Mouse (Mus musculus) hindbrain, postnatal 0 days (tissue): ENCODE results near the gene Nek5. TPM values are rescaled to one million over a fixed set of nuclear protein-coding genes. Genes with fewer than 3 reads are reported as not detected.

Experiments used
- ATAC-seq: fragments of 200-750 bp; cut with Nextera tagmentation; 2 replicates; pipeline ENCODE4 v1.8.0; 2017; ENCODE audit warnings: mild to moderate bottlenecking, moderate TSS enrichment, moderate library complexity
- DNase-seq: peaks from one replicate; pipeline ENCODE4 v3.0.0-alpha.2; 2015; ENCODE audit warnings: low spot score
- H3K27ac ChIP-seq: fragments of 300-500 bp; sonication (generic); 2 replicates; pipeline ENCODE4 v1.5.1; 2014; ENCODE audit warnings: mild to moderate bottlenecking
- H3K27me3 ChIP-seq: fragments of 300-500 bp; sonication (generic); 2 replicates; pipeline ENCODE4 v1.6.1; 2014; ENCODE audit warnings: low read length, mixed read lengths; ENCODE audit not compliant: insufficient read depth
- H3K36me3 ChIP-seq: fragments of 300-500 bp; sonication (generic); 2 replicates; pipeline ENCODE4 v1.6.1; 2014; ENCODE audit warnings: low read length, mixed read lengths; ENCODE audit not compliant: insufficient read depth
- H3K4me1 ChIP-seq: fragments of 300-500 bp; sonication (generic); 2 replicates; pipeline ENCODE4 v1.6.1; 2014; ENCODE audit warnings: antibody characterized with exemption, low read length, mixed read lengths; ENCODE audit not compliant: insufficient read depth
- H3K4me2 ChIP-seq: fragments of 300-500 bp; sonication (generic); 2 replicates; pipeline ENCODE4 v1.6.1; 2014; ENCODE audit warnings: low read depth, mild to moderate bottlenecking, low read length, moderate library complexity, mixed read lengths
- H3K4me3 ChIP-seq: fragments of 300-500 bp; sonication (generic); 2 replicates; pipeline ENCODE4 v1.5.1; 2014; ENCODE audit warnings: low read length
- H3K9ac ChIP-seq: fragments of 300-500 bp; sonication (generic); replicated peaks from 2 replicates; pipeline ENCODE4 v1.6.1; 2014; ENCODE audit warnings: mild to moderate bottlenecking, low read length, moderate library complexity, mixed read lengths
- H3K9me3 ChIP-seq: fragments of 300-500 bp; sonication (generic); 2 replicates; pipeline ENCODE4 v1.6.1; 2016; ENCODE audit warnings: low read length, mixed read lengths
- CTCF ChIP-seq: IDR thresholded peaks from 2 replicates; pipeline ENCODE4 v1.5.1; 2016; ENCODE audit warnings: antibody characterized with exemption, control low read depth, low read depth
- WGBS: fragments of 180-500 bp; shearing (Covaris S2); extraction: QIAGEN DNeasy Blood & Tissue Kit; methylation state at CpG from one replicate; pipeline ENCODE4 v1.1.7; 2014; 5-methylcytosine and 5-hydroxymethylcytosine counted together
- polyA plus RNA-seq: library from polyadenylated mRNA; unstranded; fragments of >200 nt; fragmentation: Nextera tagmentation; extraction: Ambion mirVana; gene quantifications from 2 replicates; pipeline ENCODE4 v1.2.1, GENCODE M21; 2015
- total RNA-seq: library from RNA; depleted of rRNA; stranded (reverse); fragments of >200 nt; gene quantifications from 2 replicates; pipeline ENCODE4 v1.2.3, GENCODE M21; 2014

The Nek5 gene
- total and polyA plus RNA-seq, 2 experiments from 2014 or later, result 1.5 to 1.6 TPM

DNA sequence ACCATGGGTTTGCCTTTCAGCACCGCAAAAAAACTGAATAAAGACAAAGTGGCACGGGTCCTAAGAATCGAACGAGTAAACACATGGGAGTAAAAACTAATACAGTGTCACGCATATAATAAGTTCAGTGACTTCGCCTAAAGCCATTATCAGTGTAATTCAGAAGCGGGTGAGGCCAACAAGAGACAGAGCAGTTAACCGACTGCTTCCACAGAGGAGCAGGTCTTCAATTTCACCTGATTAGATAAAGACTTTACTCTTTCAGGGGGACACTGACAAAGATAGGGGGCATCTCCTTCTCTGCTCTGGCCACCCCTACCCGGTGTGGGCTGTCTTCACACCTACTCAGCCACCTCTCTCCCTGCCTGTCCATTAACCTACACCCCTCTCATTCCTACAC is 66.5 kb downstream of the Nek5 start:
- Histone ChIP-seq H3K27me3 (no peaks in the 10 kb centered on the region), H3K4me2 (no peak overlapping the region), H3K9me3 (no peaks in the 10 kb centered on the region), H3K4me1 (no peaks in the 10 kb centered on the region; the same call in 1 of the 2 replicates), H3K4me3 (no peak overlapping the region), H3K9ac (no peak overlapping the region), H3K36me3 (no peaks in the 10 kb centered on the region), H3K27ac (no peak overlapping the region)
- TF ChIP-seq CTCF, result no peak
- WGBS, result 84% methylated on average over 9 of the region's 9 CpGs
- DNase-seq (no peak), ATAC-seq (no peak)

DNA sequence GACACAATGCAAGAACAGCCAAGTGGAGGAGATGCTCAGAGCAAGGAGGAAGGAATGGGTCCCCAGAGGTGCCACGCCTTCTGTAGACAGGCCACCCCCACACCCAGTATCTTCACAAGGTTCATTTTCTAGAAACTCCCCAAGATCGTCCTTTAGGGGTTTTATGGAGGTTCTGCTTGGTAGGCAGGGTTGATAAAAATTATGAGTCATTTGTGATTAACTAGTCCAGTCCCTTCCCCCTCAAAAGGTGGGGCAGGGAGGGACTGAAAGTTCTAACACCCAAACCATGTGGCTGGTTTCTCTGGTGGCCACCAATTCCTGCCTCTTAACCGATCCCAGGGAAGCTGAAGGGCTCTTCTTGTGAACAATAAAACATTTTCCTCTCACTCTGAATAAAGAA is 68.0 kb downstream of the Nek5 start:
- Histone ChIP-seq H3K27me3 (no peaks in the 10 kb centered on the region), H3K9ac (no peak overlapping the region), H3K4me2 (no peak overlapping the region), H3K27ac (no peak overlapping the region), H3K4me1 (no peaks in the 10 kb centered on the region; the same call in 1 of the 2 replicates), H3K36me3 (no peaks in the 10 kb centered on the region), H3K9me3 (no peaks in the 10 kb centered on the region), H3K4me3 (no peak overlapping the region)
- ATAC-seq (no peak), DNase-seq (no peak)
- no peak for TF ChIP-seq CTCF
- WGBS, result 81% methylated on average over 3 of the region's 3 CpGs

DNA sequence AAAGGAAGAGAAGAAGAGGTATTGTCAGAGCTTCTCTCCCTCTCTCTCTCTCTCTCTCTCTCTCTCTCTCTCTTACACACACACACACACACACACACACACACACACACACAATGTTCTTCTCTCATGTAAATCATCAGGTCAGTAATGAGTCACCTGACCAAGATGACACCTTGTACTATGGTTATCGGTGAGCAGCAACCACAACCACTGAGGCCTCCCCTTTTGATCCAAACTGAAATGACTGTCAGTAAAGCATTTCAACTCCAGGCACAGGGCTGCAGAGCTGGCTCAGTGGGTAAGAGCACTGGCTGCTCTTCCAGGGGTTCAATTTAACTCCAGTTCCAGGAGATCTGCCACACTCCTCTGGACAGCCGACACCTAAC is 69.4 kb downstream of the Nek5 start:
- Histone ChIP-seq H3K9ac (no peak overlapping the region), H3K36me3 (no peaks in the 10 kb centered on the region), H3K27me3 (no peaks in the 10 kb centered on the region), H3K4me2 (no peak overlapping the region), H3K27ac (no peak overlapping the region), H3K4me3 (no peak overlapping the region), H3K9me3 (no peaks in the 10 kb centered on the region), H3K4me1 (no peaks in the 10 kb centered on the region)
- ATAC-seq (no peak), DNase-seq (no peak)
- no peak for TF ChIP-seq CTCF
- WGBS, result 95% methylated on average over 2 of the region's 2 CpGs

GRCm38 (mm10) chr8:22054674-22055491 is 70.0 kb downstream of the Nek5 start:
- ATAC-seq, result no peak
- no peak for TF ChIP-seq CTCF
- 87% methylated on average over 12 of the region's 12 CpGs for WGBS
- no peaks in the 10 kb centered on the region for H3K27me3 ChIP-seq
- no peak overlapping the region for H3K4me2 ChIP-seq
- no peak overlapping the region for H3K4me3 ChIP-seq
- H3K4me1 ChIP-seq, result no peaks in the 10 kb centered on the region
- no peak overlapping the region for H3K27ac ChIP-seq
- H3K9ac ChIP-seq, result no peak overlapping the region
- H3K36me3 ChIP-seq, result no peaks in the 10 kb centered on the region
- DNase-seq, result no peak
- H3K9me3 ChIP-seq, result no peaks in the 10 kb centered on the region

DNA sequence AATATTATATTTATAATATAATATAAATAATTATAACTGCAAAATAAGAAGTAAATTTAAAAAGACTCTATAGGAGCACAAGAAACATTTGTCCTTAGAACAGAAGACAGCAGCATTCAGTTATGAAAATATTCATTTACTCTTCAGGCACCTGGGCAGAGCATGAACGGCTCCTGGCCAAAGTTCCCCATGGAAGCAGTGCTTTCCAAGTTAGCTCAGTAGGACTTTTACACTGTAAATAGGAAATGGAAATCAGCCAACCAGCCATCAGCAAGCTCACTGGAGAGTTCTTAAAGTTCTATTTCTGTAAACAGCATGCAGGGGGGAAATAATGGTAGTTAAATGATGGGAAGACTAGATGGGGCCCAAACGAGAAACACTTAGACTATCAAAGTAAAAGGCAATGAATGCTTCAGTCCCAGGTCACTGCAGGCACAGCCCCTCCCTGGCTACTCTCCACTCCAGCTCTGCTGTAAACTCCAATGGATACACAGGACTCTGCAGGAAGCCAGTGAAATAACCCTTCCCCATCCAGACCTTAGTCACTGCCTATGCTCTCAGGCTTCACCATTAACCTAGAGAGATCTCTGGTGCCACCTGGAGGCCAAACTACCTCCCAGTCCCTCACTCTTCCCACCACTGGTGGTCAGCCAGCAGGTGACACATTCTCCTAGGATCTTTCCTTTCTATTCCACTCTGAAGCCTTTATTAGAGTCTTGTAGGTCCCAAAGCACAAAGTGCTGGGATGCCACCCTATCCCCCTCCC is 77.0 kb downstream of the Nek5 start:
- Histone ChIP-seq H3K36me3 (no peaks in the 10 kb centered on the region), H3K9ac (no peak overlapping the region), H3K27me3 (no peaks in the 10 kb centered on the region), H3K9me3 (no peaks in the 10 kb centered on the region), H3K27ac (no peak overlapping the region), H3K4me1 (no peaks in the 10 kb centered on the region), H3K4me3 (no peak overlapping the region), H3K4me2 (no peak overlapping the region)
- DNase-seq, result peak; percentile 67
- peak; percentile 84 for ATAC-seq
- 43% methylated on average over 2 of the region's 2 CpGs for WGBS
- peak; percentile 71 for TF ChIP-seq CTCF

- no peak overlapping the region for H3K9ac ChIP-seq
- H3K27ac ChIP-seq, result no peak overlapping the region
- no peaks in the 10 kb centered on the region for H3K27me3 ChIP-seq
- no peak for DNase-seq
- no peaks in the 10 kb centered on the region for H3K9me3 ChIP-seq
- H3K4me1 ChIP-seq, result no peaks in the 10 kb centered on the region; the same call in 1 of the 2 replicates
- TF ChIP-seq CTCF, result no peak
- no peak for ATAC-seq
- WGBS, result 58% methylated on average over 12 of the region's 12 CpGs
- no peak overlapping the region for H3K4me2 ChIP-seq
- H3K36me3 ChIP-seq, result no peaks in the 10 kb centered on the region
- H3K4me3 ChIP-seq, result no peak overlapping the region
Measured at GRCm38 (mm10) chr8:22043706-22044105, 81.1 kb downstream of the Nek5 start.
